Mouse (Mus musculus) liver, embryonic 11.5 days (tissue): ENCODE measurements at regions not wholly inside any gene's neighbourhood (a gene's known extent, or its start where the extent isn't known, plus 50 kb on each side); places are given as distances from the start of the nearest gene placed in this dataset.

ENCODE experiments used
- ATAC-seq: fragments of 200-750 bp; cut with Nextera tagmentation; replicated peaks from 2 replicates; pipeline ENCODE4 v1.8.0; 2017; ENCODE audit warnings: moderate number of reproducible peaks, mild to moderate bottlenecking, moderate TSS enrichment, moderate library complexity; ENCODE audit not compliant: low FRiP score
- DNase-seq: peaks from one replicate; pipeline ENCODE4 v3.0.0-alpha.2; 2017; ENCODE audit warnings: low spot score
- H3K27ac ChIP-seq: fragments of 300-500 bp; sonication (generic); 2 replicates; pipeline ENCODE4 v1.5.1; 2014; ENCODE audit warnings: mild to moderate bottlenecking, low read depth, low read length, control low read depth
- H3K27me3 ChIP-seq: fragments of 300-500 bp; sonication (generic); replicated peaks from 2 replicates; pipeline ENCODE4 v1.6.1; 2014; ENCODE audit warnings: low read length, mixed read lengths; ENCODE audit not compliant: control insufficient read depth, insufficient read depth
- H3K36me3 ChIP-seq: fragments of 300-500 bp; sonication (generic); 2 replicates; pipeline ENCODE4 v1.6.1; 2014; ENCODE audit warnings: mild to moderate bottlenecking, low read length, moderate library complexity, mixed read lengths; ENCODE audit not compliant: control insufficient read depth, insufficient read depth
- H3K4me1 ChIP-seq: fragments of 300-500 bp; sonication (generic); replicated peaks from 2 replicates; pipeline ENCODE4 v1.6.1; 2014; ENCODE audit warnings: low read length, mixed read lengths; ENCODE audit not compliant: control insufficient read depth, insufficient read depth
- H3K4me2 ChIP-seq: fragments of 300-500 bp; sonication (generic); 2 replicates; pipeline ENCODE4 v1.6.1; 2014; ENCODE audit warnings: mild to moderate bottlenecking, control low read depth, moderate library complexity
- H3K4me3 ChIP-seq: fragments of 300-500 bp; sonication (generic); 2 replicates; pipeline ENCODE4 v1.5.1; 2014; ENCODE audit warnings: low read depth, low read length, control low read depth
- H3K9ac ChIP-seq: fragments of 300-500 bp; sonication (generic); 2 replicates; pipeline ENCODE4 v1.6.1; 2014; ENCODE audit warnings: low read depth, low read length, control low read depth
- H3K9me3 ChIP-seq: fragments of 300-500 bp; sonication (generic); 2 replicates; pipeline ENCODE4 v1.6.1; 2016; ENCODE audit warnings: low read length, inconsistent platforms, mixed read lengths; ENCODE audit not compliant: control insufficient read depth
- WGBS: fragments of 180-500 bp; shearing (Covaris S2); extraction: QIAGEN DNeasy Blood & Tissue Kit; methylation state at CpG from one replicate; pipeline ENCODE4 v1.1.7; 2014; 5-methylcytosine and 5-hydroxymethylcytosine counted together

- Histone ChIP-seq H3K36me3 (no peaks in the 10 kb centered on the region), H3K4me3 (no peak overlapping the region), H3K4me1 (no peaks in the 10 kb centered on the region), H3K27ac (no peak overlapping the region), H3K9me3 (no peaks in the 10 kb centered on the region), H3K4me2 (no peak overlapping the region), H3K27me3 (no peaks in the 10 kb centered on the region), H3K9ac (no peak overlapping the region)
- DNase-seq (no peak), ATAC-seq (no peak)
- 85% methylated on average over 6 of the region's 6 CpGs for WGBS
Measured at GRCm38 (mm10) chr11:37478970-37479482, 243.3 kb upstream of the Tenm2 start.

- no peak for ATAC-seq
- H3K9me3 ChIP-seq = no peaks in the 10 kb centered on the region
Measured at GRCm38 (mm10) chr11:37474068-37474467, 238.3 kb upstream of the Tenm2 start.

DNA sequence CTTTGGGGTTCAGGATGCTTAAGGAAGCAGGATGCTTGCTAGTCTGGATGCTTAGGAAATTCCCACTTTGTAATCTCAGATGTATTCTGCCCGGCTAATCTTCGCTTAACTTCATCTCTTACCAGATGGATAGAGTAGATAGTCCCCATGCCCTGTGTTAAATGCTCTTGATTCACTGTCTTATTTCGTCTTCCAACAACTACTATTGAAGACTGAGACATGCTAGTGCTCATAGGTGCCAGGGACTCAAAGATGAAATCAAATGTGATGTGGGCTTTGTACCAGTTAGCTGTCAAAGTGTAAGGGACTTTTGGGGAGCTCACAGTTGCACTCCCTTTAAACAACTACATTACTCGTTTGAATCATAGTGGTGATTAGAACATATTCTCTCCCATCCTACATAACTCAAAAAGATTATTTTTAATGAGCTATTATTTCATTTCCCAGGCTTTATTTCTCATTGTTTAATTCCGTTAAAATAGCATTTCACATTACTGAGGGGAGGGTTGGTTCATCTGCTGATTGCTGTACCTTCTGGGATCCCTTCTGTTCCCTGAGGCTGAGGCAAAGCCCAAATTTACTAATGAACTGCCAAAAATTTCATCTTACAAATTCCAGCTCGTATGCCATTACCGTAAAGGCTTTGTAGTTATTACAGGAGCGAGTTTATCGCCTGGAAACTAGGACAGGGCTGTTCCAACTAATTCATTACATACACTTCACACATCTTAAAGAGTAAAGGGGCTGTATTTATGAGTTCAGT is 228.1 kb upstream of the Tenm2 start:
- no peak overlapping the region for H3K4me2 ChIP-seq
- ATAC-seq (no peak), DNase-seq (no peak)
- H3K9me3 ChIP-seq = no peaks in the 10 kb centered on the region
- H3K27ac ChIP-seq = no peak overlapping the region
- WGBS = 76% methylated on average over 9 of the region's 9 CpGs
- H3K27me3 ChIP-seq = no peaks in the 10 kb centered on the region
- no peaks in the 10 kb centered on the region for H3K36me3 ChIP-seq
- H3K4me3 ChIP-seq = no peak overlapping the region
- H3K9ac ChIP-seq = no peak overlapping the region
- no peaks in the 10 kb centered on the region for H3K4me1 ChIP-seq

More at GRCm38 (mm10) chr11:37474068-37474467, 238.3 kb upstream of the Tenm2 start:
- no peak for DNase-seq
- 47% methylated on average over 6 of the region's 6 CpGs for WGBS
- Histone ChIP-seq H3K4me2 (no peak overlapping the region), H3K9ac (no peak overlapping the region), H3K36me3 (no peaks in the 10 kb centered on the region), H3K4me3 (no peak overlapping the region), H3K27me3 (no peaks in the 10 kb centered on the region), H3K4me1 (no peaks in the 10 kb centered on the region), H3K27ac (no peak overlapping the region)

- Histone ChIP-seq H3K4me2 (no peak overlapping the region), H3K27ac (no peak overlapping the region), H3K4me3 (no peak overlapping the region), H3K27me3 (no peaks in the 10 kb centered on the region), H3K36me3 (no peaks in the 10 kb centered on the region), H3K9ac (no peak overlapping the region), H3K4me1 (no peaks in the 10 kb centered on the region), H3K9me3 (no peaks in the 10 kb centered on the region)
- no peak for ATAC-seq
- WGBS = 78% methylated on average over 4 of the region's 4 CpGs
- DNase-seq = no peak
Measured at GRCm38 (mm10) chr11:37462375-37462774, 226.6 kb upstream of the Tenm2 start.

DNA sequence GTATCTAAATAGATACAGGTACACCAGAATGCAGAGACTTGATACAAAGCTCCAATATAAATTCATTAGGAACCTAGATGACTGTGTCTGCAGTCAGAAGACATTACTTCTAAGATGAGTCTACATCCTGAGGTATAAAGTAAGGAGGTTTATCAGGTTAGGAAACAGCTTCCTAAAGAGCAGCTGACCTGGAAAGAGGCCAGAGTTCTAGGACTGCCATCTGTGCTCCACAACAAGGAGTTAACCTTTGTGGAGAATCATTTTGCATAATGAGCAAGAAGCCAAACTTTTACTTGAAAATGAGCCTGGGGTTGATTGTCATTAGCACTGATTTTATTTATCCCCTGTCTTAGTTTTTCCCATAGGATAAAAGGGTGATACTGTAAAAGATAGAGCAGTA is 211.6 kb upstream of the Tenm2 start:
- DNase-seq (no peak), ATAC-seq (no peak)
- Histone ChIP-seq H3K4me2 (no peak overlapping the region), H3K36me3 (no peaks in the 10 kb centered on the region), H3K9me3 (no peaks in the 10 kb centered on the region), H3K27me3 (no peaks in the 10 kb centered on the region), H3K27ac (no peak overlapping the region), H3K9ac (no peak overlapping the region), H3K4me3 (no peak overlapping the region), H3K4me1 (no peaks in the 10 kb centered on the region)

DNA sequence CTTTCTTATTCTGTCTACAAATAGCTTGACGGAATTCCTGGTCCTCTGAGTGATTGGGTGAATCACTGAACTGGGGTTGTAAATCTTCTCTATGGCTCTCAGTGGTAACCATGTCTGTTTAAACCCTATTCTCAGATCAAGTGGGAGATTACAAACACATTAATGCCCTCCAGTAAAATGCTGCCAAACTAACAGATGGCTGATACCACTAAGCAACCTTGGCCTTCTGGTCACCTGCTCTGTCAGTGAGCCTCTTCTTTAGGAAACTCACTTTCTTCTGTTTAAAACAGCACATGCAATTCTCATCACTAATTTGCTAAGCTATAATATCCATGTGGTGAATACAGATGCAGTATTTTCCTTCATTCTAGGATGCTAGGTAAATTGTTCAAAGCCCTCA is 210.9 kb upstream of the Tenm2 start:
- no peak for DNase-seq
- no peak for ATAC-seq
- Histone ChIP-seq H3K9ac (no peak overlapping the region), H3K27me3 (no peaks in the 10 kb centered on the region), H3K4me2 (no peak overlapping the region), H3K4me3 (no peak overlapping the region), H3K27ac (no peak overlapping the region), H3K36me3 (no peaks in the 10 kb centered on the region), H3K9me3 (no peaks in the 10 kb centered on the region), H3K4me1 (no peaks in the 10 kb centered on the region)
- WGBS = 90% methylated on average over 1 of the region's 1 CpGs

GRCm38 (mm10) chr11:37442781-37443180 is 207.0 kb upstream of the Tenm2 start:
- DNase-seq (no peak), ATAC-seq (no peak)
- Histone ChIP-seq H3K36me3 (no peaks in the 10 kb centered on the region), H3K4me3 (no peak overlapping the region), H3K9ac (no peak overlapping the region), H3K4me1 (no peaks in the 10 kb centered on the region), H3K27me3 (no peaks in the 10 kb centered on the region), H3K27ac (no peak overlapping the region), H3K4me2 (no peak overlapping the region), H3K9me3 (no peaks in the 10 kb centered on the region)
- WGBS = 55% methylated on average over 2 of the region's 2 CpGs

- no peak for DNase-seq
- no peak overlapping the region for H3K4me2 ChIP-seq
- H3K4me1 ChIP-seq = no peaks in the 10 kb centered on the region
- no peaks in the 10 kb centered on the region for H3K27me3 ChIP-seq
- H3K4me3 ChIP-seq = no peak overlapping the region
- 85% methylated on average over 2 of the region's 2 CpGs for WGBS
- no peak overlapping the region for H3K27ac ChIP-seq
- no peaks in the 10 kb centered on the region for H3K36me3 ChIP-seq
- ATAC-seq = no peak
- H3K9ac ChIP-seq = no peak overlapping the region
- H3K9me3 ChIP-seq = no peaks in the 10 kb centered on the region
Measured at GRCm38 (mm10) chr11:37434600-37434999, 198.8 kb upstream of the Tenm2 start.
